Mouse (Mus musculus) embryonic facial prominence, embryonic 11.5 days (tissue): ENCODE measurements around the gene Wdtc1. TPM values are rescaled to one million over a fixed set of nuclear protein-coding genes. Genes with fewer than 3 reads are reported as not detected.

Experiments
- ATAC-seq: fragments of 200-750 bp; cut with Nextera tagmentation; replicated peaks from 2 replicates; pipeline ENCODE4 v1.8.0; 2017; ENCODE audit warnings: low read depth; ENCODE audit not compliant: insufficient number of reproducible peaks, low FRiP score, low TSS enrichment
- DNase-seq: peaks from one replicate; pipeline ENCODE4 v3.0.0-alpha.2; 2015; ENCODE audit warnings: low spot score
- H3K27ac ChIP-seq: fragments of 300-500 bp; sonication (generic); replicated peaks from 2 replicates; pipeline ENCODE4 v1.5.1; 2014; ENCODE audit warnings: mild to moderate bottlenecking, low read depth, low read length, control low read depth
- H3K27me3 ChIP-seq: fragments of 300-500 bp; sonication (generic); 2 replicates; pipeline ENCODE4 v1.6.1; 2014; ENCODE audit warnings: mild to moderate bottlenecking, low read length, moderate library complexity, mixed read lengths; ENCODE audit not compliant: control insufficient read depth, insufficient read depth
- H3K36me3 ChIP-seq: fragments of 300-500 bp; sonication (generic); replicated peaks from 2 replicates; pipeline ENCODE4 v1.6.1; 2014; ENCODE audit warnings: low read depth, mild to moderate bottlenecking, low read length, moderate library complexity, mixed read lengths; ENCODE audit not compliant: control insufficient read depth, insufficient read depth
- H3K4me1 ChIP-seq: fragments of 300-500 bp; sonication (generic); 2 replicates; pipeline ENCODE4 v1.6.1; 2014; ENCODE audit warnings: low read length, mixed read lengths; ENCODE audit not compliant: control insufficient read depth, insufficient read depth
- H3K4me2 ChIP-seq: fragments of 300-500 bp; sonication (generic); 2 replicates; pipeline ENCODE4 v1.6.1; 2014; ENCODE audit warnings: low read depth, mild to moderate bottlenecking, control low read depth, low read length, moderate library complexity
- H3K4me3 ChIP-seq: fragments of 300-500 bp; sonication (generic); 2 replicates; pipeline ENCODE4 v1.5.1; 2014; ENCODE audit warnings: low read depth, low read length, control low read depth
- H3K9ac ChIP-seq: fragments of 300-500 bp; sonication (generic); replicated peaks from 2 replicates; pipeline ENCODE4 v1.6.1; 2014; ENCODE audit warnings: mild to moderate bottlenecking, control low read depth, low read length
- H3K9me3 ChIP-seq: fragments of 300-500 bp; sonication (generic); replicated peaks from 2 replicates; pipeline ENCODE4 v1.6.1; 2016; ENCODE audit warnings: mild to moderate bottlenecking, low read length, inconsistent platforms, mixed read lengths; ENCODE audit not compliant: control insufficient read depth
- WGBS: fragments of 180-500 bp; shearing (Covaris S2); extraction: QIAGEN DNeasy Blood & Tissue Kit; methylation state at CpG from one replicate; pipeline ENCODE4 v1.1.7; 2014; 5-methylcytosine and 5-hydroxymethylcytosine counted together
- polyA plus RNA-seq: library from polyadenylated mRNA; unstranded; fragments of >200 nt; fragmentation: Nextera tagmentation; extraction: Ambion mirVana; gene quantifications from 2 replicates; pipeline ENCODE4 v1.2.1, GENCODE M21; 2014

The Wdtc1 gene
- polyA plus RNA-seq, 1 experiment from 2014 or later, result 16.7 TPM

- H3K4me2 ChIP-seq, result peak overlapping the region; percentile 19
- no peaks in the 10 kb centered on the region for H3K9me3 ChIP-seq
- H3K4me3 ChIP-seq, result no peak overlapping the region
- H3K27ac ChIP-seq, result peak overlapping the region; percentile 92
- H3K4me1 ChIP-seq, result 0 out of 2 replicates have a peak, but pooled peaks cover 2% of the 10 kb centered on the region
- H3K27me3 ChIP-seq, result no peaks in the 10 kb centered on the region
- peak; percentile 89 for DNase-seq
- H3K36me3 ChIP-seq, result no peaks in the 10 kb centered on the region
- ATAC-seq, result peak; percentile 83
- 12% methylated on average over 5 of the region's 5 CpGs for WGBS
- H3K9ac ChIP-seq, result peak overlapping the region; percentile 35
These were observed 71.3 kb downstream of the Wdtc1 start for GRCm38 (mm10) chr4:133281951-133282481.

GRCm38 (mm10) chr4:133281513-133281912 is 71.8 kb downstream of the Wdtc1 start:
- no peak overlapping the region for H3K4me3 ChIP-seq
- DNase-seq, result no peak
- ATAC-seq, result no peak
- peak overlapping the region; percentile 92 for H3K27ac ChIP-seq
- no peaks in the 10 kb centered on the region for H3K27me3 ChIP-seq
- H3K9ac ChIP-seq, result peak overlapping the region; percentile 35
- WGBS, result 29% methylated on average over 7 of the region's 7 CpGs
- no peaks in the 10 kb centered on the region for H3K36me3 ChIP-seq
- H3K9me3 ChIP-seq, result no peaks in the 10 kb centered on the region
- peak overlapping the region; percentile 6; the same call in 1 of the 2 replicates for H3K4me2 ChIP-seq
- 0 out of 2 replicates have a peak, but pooled peaks cover 2% of the 10 kb centered on the region for H3K4me1 ChIP-seq

- H3K27ac ChIP-seq, result no peak overlapping the region
- H3K36me3 ChIP-seq, result no peaks in the 10 kb centered on the region
- H3K27me3 ChIP-seq, result no peaks in the 10 kb centered on the region
- H3K4me1 ChIP-seq, result peaks cover 2% of the 10 kb centered on the region; the same call in 1 of the 2 replicates
- H3K9ac ChIP-seq, result peak overlapping the region; percentile 87
- H3K9me3 ChIP-seq, result no peaks in the 10 kb centered on the region
- peak overlapping the region; percentile 69; the same call in 1 of the 2 replicates for H3K4me2 ChIP-seq
- 93% methylated on average over 3 of the region's 3 CpGs for WGBS
- DNase-seq, result no peak
- ATAC-seq, result no peak
- no peak overlapping the region for H3K4me3 ChIP-seq
These were observed 74.8 kb downstream of the Wdtc1 start for GRCm38 (mm10) chr4:133278482-133278881.

- H3K27me3 ChIP-seq, result no peaks in the 10 kb centered on the region
- DNase-seq (no peak), ATAC-seq (no peak)
- no peaks in the 10 kb centered on the region for H3K9me3 ChIP-seq
- no peaks in the 10 kb centered on the region for H3K36me3 ChIP-seq
- peak overlapping the region; percentile 69 for H3K4me2 ChIP-seq
- peak overlapping the region; percentile 87 for H3K9ac ChIP-seq
- 22% methylated on average over 6 of the region's 6 CpGs for WGBS
- peak overlapping the region; percentile 88 for H3K27ac ChIP-seq
- peak overlapping the region; percentile 79 for H3K4me3 ChIP-seq
- peaks cover 2% of the 10 kb centered on the region; the same call in 1 of the 2 replicates for H3K4me1 ChIP-seq
These were observed 75.2 kb downstream of the Wdtc1 start for GRCm38 (mm10) chr4:133278067-133278466.

- peak within 1 kb of the TSS; percentile 69 for H3K4me2 ChIP-seq
- no peaks in the 10 kb centered on the region for H3K36me3 ChIP-seq
- H3K9ac ChIP-seq, result peak within 1 kb of the TSS; percentile 87
- peak within 1 kb of the TSS; percentile 88 for H3K27ac ChIP-seq
- H3K4me1 ChIP-seq, result peaks cover 2% of the 10 kb centered on the region; the same call in 1 of the 2 replicates
- peak; percentile 97 for DNase-seq
- H3K27me3 ChIP-seq, result no peaks in the 10 kb centered on the region
- peak within 1 kb of the TSS; percentile 79 for H3K4me3 ChIP-seq
- under 1% methylated on average over 70 of the region's 73 CpGs for WGBS
- ATAC-seq, result peak; percentile 65
- H3K9me3 ChIP-seq, result no peaks in the 10 kb centered on the region
These were observed 75.9 kb downstream of the Wdtc1 start, which contains the start of gene Tmem222 for GRCm38 (mm10) chr4:133277104-133278026. Gene Tmem222 (minus strand): TSS chr4:133277792.

- no peak for ATAC-seq
- Histone ChIP-seq H3K27ac (no peak overlapping the region), H3K36me3 (peaks cover 20% of the 10 kb centered on the region), H3K9ac (no peak overlapping the region), H3K4me2 (no peak overlapping the region), H3K4me3 (no peak overlapping the region), H3K9me3 (no peaks in the 10 kb centered on the region), H3K4me1 (no peaks in the 10 kb centered on the region; the same call in 1 of the 2 replicates), H3K27me3 (no peaks in the 10 kb centered on the region)
- DNase-seq, result no peak
- 86% methylated on average over 9 of the region's 9 CpGs for WGBS
These were observed 82.4 kb downstream of the Wdtc1 start for GRCm38 (mm10) chr4:133270929-133271328.

- Histone ChIP-seq H3K9me3 (no peaks in the 10 kb centered on the region), H3K27me3 (no peaks in the 10 kb centered on the region), H3K9ac (no peak overlapping the region), H3K4me1 (no peaks in the 10 kb centered on the region), H3K36me3 (peaks cover 25% of the 10 kb centered on the region), H3K27ac (no peak overlapping the region), H3K4me2 (no peak overlapping the region), H3K4me3 (no peak overlapping the region)
- no peak for ATAC-seq
- 92% methylated on average over 3 of the region's 3 CpGs for WGBS
- no peak for DNase-seq
These were observed 83.7 kb downstream of the Wdtc1 start for GRCm38 (mm10) chr4:133269596-133269995.

- peaks cover 29% of the 10 kb centered on the region for H3K36me3 ChIP-seq
- DNase-seq (no peak), ATAC-seq (no peak)
- no peaks in the 10 kb centered on the region for H3K27me3 ChIP-seq
- H3K4me2 ChIP-seq, result no peak overlapping the region
- no peaks in the 10 kb centered on the region for H3K9me3 ChIP-seq
- no peak overlapping the region for H3K4me3 ChIP-seq
- no peaks in the 10 kb centered on the region for H3K4me1 ChIP-seq
- H3K9ac ChIP-seq, result no peak overlapping the region
- no peak overlapping the region for H3K27ac ChIP-seq
- 91% methylated on average over 3 of the region's 3 CpGs for WGBS
These were observed 84.3 kb downstream of the Wdtc1 start for GRCm38 (mm10) chr4:133268931-133269330.
